Mouse (Mus musculus) MEL (cell line): ENCODE results near the gene Smarcd1.

Source experiments
- CHD1 ChIP-seq: IDR thresholded peaks from 2 replicates; pipeline ENCODE4 v1.6.1; 2012; ENCODE audit warnings: low read depth, mild to moderate bottlenecking, inconsistent platforms, low read length, improper control_type of control experiment
- CTCF ChIP-seq, 3 experiments: IDR thresholded peaks in 2 of 3; conservative IDR thresholded peaks in 1 of 3; 2 replicates each; pipeline ENCODE4 v1.5.1; 2011 to 2012; ENCODE audit warnings: low read length in 3 of 3, low read depth in 2 of 3, mild to moderate bottlenecking in 2 of 3, improper control_type of control experiment in 1 of 3, inconsistent platforms in 1 of 3, mixed read lengths in 1 of 3, moderate library complexity in 1 of 3; ENCODE audit not compliant: control insufficient read depth in 1 of 3, insufficient read depth in 1 of 3, poor library complexity in 1 of 3, severe bottlenecking in 1 of 3
- ETS1 ChIP-seq: IDR thresholded peaks from 2 replicates; pipeline ENCODE4 v1.6.1; 2012; ENCODE audit warnings: low read depth, mild to moderate bottlenecking, inconsistent platforms, low read length, improper control_type of control experiment, moderate library complexity
- KAT2A ChIP-seq: conservative IDR thresholded peaks from 2 replicates; pipeline ENCODE4 v1.6.1; 2012; ENCODE audit warnings: low read depth, low read length, improper control_type of control experiment, inconsistent platforms
- NELFE ChIP-seq: IDR thresholded peaks from 2 replicates; pipeline ENCODE4 v1.6.1; 2011; ENCODE audit warnings: low read depth, low read length, improper control_type of control experiment
- POLR2A ChIP-seq, 2 experiments: IDR thresholded peaks; 2 replicates each; pipeline ENCODE4 v1.6.1; 2011 to 2012; ENCODE audit warnings: low read length in 2 of 2, mild to moderate bottlenecking in 2 of 2, control low read depth in 1 of 2, improper control_type of control experiment in 1 of 2, low read depth in 1 of 2, moderate library complexity in 1 of 2; ENCODE audit not compliant: control insufficient read depth in 1 of 2, insufficient read depth in 1 of 2, poor library complexity in 1 of 2
- RAD21 ChIP-seq: IDR thresholded peaks from 2 replicates; pipeline ENCODE4 v1.6.1; 2011; ENCODE audit warnings: mild to moderate bottlenecking, low read depth, low read length, improper control_type of control experiment
- SMC3 ChIP-seq: IDR thresholded peaks from 2 replicates; pipeline ENCODE4 v1.6.1; 2011; ENCODE audit warnings: low read depth, low read length, improper control_type of control experiment
- TAL1 ChIP-seq: IDR thresholded peaks from 2 replicates; pipeline ENCODE4 v1.6.1; 2012; ENCODE audit warnings: mild to moderate bottlenecking, inconsistent platforms, low read length, moderate library complexity, mixed read lengths
- TCF12 ChIP-seq: IDR thresholded peaks from 2 replicates; pipeline ENCODE4 v1.6.1; 2014; ENCODE audit warnings: low read depth, mild to moderate bottlenecking, inconsistent platforms, low read length, improper control_type of control experiment, moderate library complexity
- UBTF ChIP-seq: IDR thresholded peaks from 2 replicates; pipeline ENCODE4 v1.6.1; 2012; ENCODE audit warnings: low read depth, mild to moderate bottlenecking, inconsistent platforms, low read length, improper control_type of control experiment, moderate library complexity, borderline replicate concordance; ENCODE audit not compliant: insufficient read depth
- ZC3H11A ChIP-seq: IDR thresholded peaks from 2 replicates; pipeline ENCODE4 v1.6.1; 2012; ENCODE audit warnings: low read depth, mild to moderate bottlenecking, inconsistent platforms, low read length, improper control_type of control experiment

DNA sequence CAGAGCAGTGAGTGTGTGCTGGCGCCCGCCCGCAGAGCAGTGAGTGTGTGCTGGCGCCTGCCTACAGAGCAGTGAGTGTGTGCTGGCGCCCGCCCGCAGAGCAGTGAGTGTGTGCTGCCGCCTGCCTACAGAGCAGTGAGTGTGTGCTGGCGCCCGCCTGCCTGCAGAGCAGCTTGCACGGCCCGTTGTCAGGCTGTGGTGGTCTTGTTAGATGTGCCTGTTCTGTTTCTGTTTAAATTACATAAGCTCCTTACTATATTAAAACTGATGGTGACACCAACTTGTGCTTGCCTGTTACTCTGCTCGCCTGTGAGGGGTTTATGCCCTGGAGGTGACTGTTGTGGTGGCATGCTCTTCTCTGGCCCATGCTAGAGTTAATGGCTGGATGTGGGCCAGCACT lies 6.2 kb downstream of the Smarcd1 start:
- TF ChIP-seq RAD21, result no peak
- no peak for TF ChIP-seq SMC3
- no peak for TF ChIP-seq CTCF (IDR thresholded peaks at IDR 0.05 in 2 of 3, conservative IDR thresholded peaks at IDR 0.05 in 1 of 3; ENCODE audit: control insufficient read depth in 1 of 3, insufficient read depth in 1 of 3, low read depth in 2 of 3, low read length in 3 of 3, poor library complexity in 1 of 3, severe bottlenecking in 1 of 3)
- no peak for TF ChIP-seq UBTF
- no peak for TF ChIP-seq CHD1
- no peak for TF ChIP-seq TAL1
- TF ChIP-seq TCF12, result no peak
- no peak for TF ChIP-seq KAT2A
- TF ChIP-seq POLR2A (IDR thresholded peaks at IDR 0.05; ENCODE audit: control insufficient read depth in 1 of 2, insufficient read depth in 1 of 2, low read depth in 1 of 2, low read length in 2 of 2, poor library complexity in 1 of 2), result no peak
- no peak for TF ChIP-seq NELFE
- no peak for TF ChIP-seq ETS1
- TF ChIP-seq ZC3H11A, result no peak
